In the genomic region with DNA sequence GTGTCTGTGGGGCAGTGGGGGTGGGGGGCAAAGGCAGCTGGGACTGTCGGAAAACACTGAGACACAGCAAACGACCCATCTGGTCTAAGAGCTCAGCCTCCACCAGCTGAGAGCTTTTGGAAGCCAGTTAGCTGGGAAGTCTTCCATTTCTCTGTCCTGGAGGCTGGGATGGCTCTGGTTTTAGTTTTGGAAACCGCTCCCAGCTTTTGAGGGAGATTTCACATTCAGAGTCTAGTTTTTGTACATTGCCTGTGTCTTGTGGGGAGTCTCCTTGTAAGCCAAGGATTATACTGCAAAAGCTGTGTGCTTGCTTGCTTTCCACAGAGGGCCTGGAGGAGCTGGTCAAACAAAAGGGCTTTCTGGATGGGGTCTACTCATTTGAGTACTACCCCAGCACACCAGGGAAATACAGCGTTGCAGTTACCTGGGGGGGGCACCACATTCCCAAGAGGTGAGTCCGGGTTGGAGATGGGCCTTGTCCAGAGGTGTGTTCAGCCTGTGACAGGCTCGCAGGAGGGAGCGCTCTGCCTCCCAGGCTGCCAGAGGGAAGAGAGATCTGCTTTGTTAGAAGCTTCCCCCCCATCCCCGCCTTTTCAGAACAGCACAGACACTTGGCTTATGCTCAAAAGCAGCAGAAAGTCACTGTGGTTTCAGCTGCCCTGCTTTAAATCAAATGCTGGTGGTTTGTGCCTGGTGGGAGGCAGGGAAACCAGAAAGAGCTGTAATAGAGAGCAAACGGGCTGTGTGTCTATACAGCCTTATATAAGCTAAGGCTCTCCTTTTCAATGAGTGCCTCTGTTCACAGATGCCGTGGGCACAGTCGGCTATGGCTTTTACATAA, we compare ENCODE assay signal across 8 mouse cellular contexts.
DNase-seq lines count a peak whose midpoint lies in the region; ATAC-seq lines count a peak whose summit lies in the region.

No protein-coding gene starts in this region.

- H3K27me3 ChIP-seq in hindbrain, embryonic 12.5 days = no peaks in the 10 kb centered on the region
- H3K27me3 ChIP-seq in midbrain, embryonic 15.5 days (replicated peaks) = no peaks in the 10 kb centered on the region

- peaks cover 16% of the 10 kb centered on the region for H3K4me1 ChIP-seq in hindbrain, embryonic 12.5 days
- peaks cover 17% of the 10 kb centered on the region for H3K4me1 ChIP-seq in midbrain, embryonic 15.5 days

- peak; percentile 67; the same call in 1 of the 2 replicates for ATAC-seq in cerebellum, adult (ENCODE audit: insufficient number of reproducible peaks, low FRiP score, low TSS enrichment)
- ATAC-seq in CD4-positive, CD25-positive, alpha-beta regulatory T cell, adult 4 months = peak; percentile 22
- ATAC-seq in common myeloid progenitor, adult 5-6 weeks (replicated peaks; ENCODE audit: low read depth, poor library complexity, severe bottlenecking) = peak; percentile 81
- ATAC-seq in hindbrain, embryonic 12.5 days (ENCODE audit: low FRiP score) = peak; percentile 82
- peak; percentile 89 for ATAC-seq in midbrain, embryonic 15.5 days (replicated peaks)

- no peak overlapping the region for H3K4me3 ChIP-seq in hindbrain, embryonic 12.5 days
- H3K4me3 ChIP-seq in midbrain, embryonic 15.5 days = no peak overlapping the region

- peak overlapping the region; percentile 67 for H3K27ac ChIP-seq in hindbrain, embryonic 12.5 days
- H3K27ac ChIP-seq in midbrain, embryonic 15.5 days = peak overlapping the region; percentile 81

- no peak overlapping the region for H3K9ac ChIP-seq in hindbrain, embryonic 12.5 days
- H3K9ac ChIP-seq in midbrain, embryonic 15.5 days = no peak overlapping the region

- WGBS in hindbrain, embryonic 12.5 days = 67% methylated on average over 11 of the region's 11 CpGs
- 34% methylated on average over 11 of the region's 11 CpGs for WGBS in midbrain, embryonic 15.5 days

- no peaks in the 10 kb centered on the region for H3K9me3 ChIP-seq in hindbrain, embryonic 12.5 days (replicated peaks)
- no peaks in the 10 kb centered on the region for H3K9me3 ChIP-seq in midbrain, embryonic 15.5 days

- no peak for DNase-seq in cerebellum, adult 8-10 months
- DNase-seq in left cerebral cortex, adult 8-10 months (ENCODE audit: low spot score in 2 of 2) = peak; percentile 36 to 75
- DNase-seq in spleen, postnatal 14 days (ENCODE audit: low spot score in 2 of 2) = no peak

- H3K36me3 ChIP-seq in hindbrain, embryonic 12.5 days = peaks cover 49% of the 10 kb centered on the region
- peaks cover 25% of the 10 kb centered on the region for H3K36me3 ChIP-seq in midbrain, embryonic 15.5 days (replicated peaks)

- H3K4me2 ChIP-seq in hindbrain, embryonic 12.5 days (replicated peaks) = no peak overlapping the region
- peak overlapping the region; percentile 12; the same call in 1 of the 2 replicates for H3K4me2 ChIP-seq in midbrain, embryonic 15.5 days

Comparison
In these comparisons a context has a peak if more than half of its experiments do, and no peak if none do; other contexts are left out.
1. ATAC-seq: peak in every context shown above with its lines; median percentile 89 in midbrain, embryonic 15.5 days; 82 in hindbrain, embryonic 12.5 days; 81 in common myeloid progenitor, adult 5-6 weeks; 67 in cerebellum, adult; 22 in CD4-positive, CD25-positive, alpha-beta regulatory T cell, adult 4 months.
2. DNase-seq: peak in left cerebral cortex, adult 8-10 months (2 of 2); none in cerebellum, adult 8-10 months (single experiment) and spleen, postnatal 14 days (0 of 2).